Comparison of ENCODE assay signal across 12 mouse cellular contexts in genomic region chr15:52858682-52859081, GRCm38 (mm10).
"Had no signal": no experiment of that assay in that cellular context is flagged by ENCODE, and none has a peak within 500 bp of the region (broad histone marks: within the 10 kb centered on the region; RNA-seq: fewer than 3 reads in every experiment).

No protein-coding gene starts in this region.

- DNase-seq: kidney, adult 11 months; kidney, adult 8-10 months; kidney, postnatal 10 days; kidney, postnatal 36 days; layer of hippocampus, postnatal 36 days; liver, embryonic 13.5 days; lung, adult 2 months; lung, postnatal 14 days; lung, postnatal 4 days; retina, postnatal 1 day; right cerebral cortex, postnatal 4 days; thymus, postnatal 25 days had no signal
